Mouse (Mus musculus) large intestine, adult 2 months (tissue): ENCODE data around the gene Myo5a. TPM values are rescaled to one million over a fixed set of nuclear protein-coding genes. Genes with fewer than 3 reads are reported as not detected.

Source experiments
- DNase-seq: peaks from one replicate; pipeline ENCODE4 v3.0.0-alpha.2; 2012; ENCODE audit warnings: low read depth, low spot score
- WGBS: fragments of 180-500 bp; shearing (Covaris S2); methylation state at CpG from one replicate; pipeline ENCODE4 v1.1.7; 2018; 5-methylcytosine and 5-hydroxymethylcytosine counted together
- polyA plus RNA-seq: library from polyadenylated mRNA; depleted of rRNA; stranded (reverse); fragments of >200 nt; gene quantifications from 2 replicates; pipeline ENCODE4 v1.2.3, GENCODE M21; 2012

The Myo5a gene
- polyA plus RNA-seq, 1 experiment, result 1.5 TPM

DNA sequence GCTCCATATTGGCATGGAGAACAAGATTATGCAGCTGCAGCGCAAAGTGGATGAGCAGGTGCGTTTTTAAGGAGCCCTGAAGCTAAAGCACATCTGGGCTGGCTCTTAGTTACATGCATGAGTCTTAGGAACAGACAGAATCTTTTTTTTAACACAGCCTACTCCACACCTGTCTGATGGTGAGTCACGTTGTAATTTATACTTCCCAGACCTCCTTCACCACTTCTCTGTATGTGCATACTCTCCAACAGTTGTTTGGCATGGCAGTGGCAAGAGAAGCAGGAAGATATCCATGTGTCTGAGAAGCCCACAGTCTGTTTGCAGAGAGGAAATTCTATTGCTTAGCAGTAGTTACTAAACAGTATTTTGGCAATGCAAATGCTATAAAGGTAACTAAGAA is 100.9 kb downstream of the Myo5a start:
- 81% methylated on average over 3 of the region's 3 CpGs for WGBS
- DNase-seq, result no peak

DNA sequence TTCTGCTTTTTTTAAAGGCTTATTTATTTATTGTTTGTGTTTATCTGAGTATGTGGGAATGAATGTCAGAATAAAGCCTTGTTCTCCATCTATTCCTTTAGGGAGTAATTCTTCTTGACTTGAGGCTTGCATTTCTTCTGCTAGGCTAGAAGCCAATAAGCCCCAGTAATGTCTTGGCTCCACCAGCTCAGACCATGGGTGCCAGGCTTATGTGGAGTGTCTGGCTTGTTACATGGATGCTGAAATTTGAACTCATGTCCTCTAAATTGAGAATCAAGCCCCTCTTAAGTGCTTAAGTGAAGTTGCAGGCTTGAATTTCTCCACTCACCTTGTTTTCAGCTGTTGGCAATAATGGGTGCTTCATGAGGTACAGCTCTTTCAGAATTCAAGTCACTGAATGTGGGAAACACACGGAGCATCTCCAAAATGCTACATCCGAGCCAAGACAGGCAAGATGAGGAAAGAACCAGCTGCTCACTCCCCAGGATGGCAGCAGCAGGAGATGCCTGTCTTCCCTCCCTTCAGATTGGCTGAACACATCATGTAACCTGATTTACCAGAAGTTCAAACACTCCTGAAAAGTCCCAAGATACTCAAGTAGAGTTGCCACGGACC is 116.9 kb downstream of the Myo5a start:
- no peak for DNase-seq
- WGBS, result 72% methylated on average over 3 of the region's 3 CpGs

DNA sequence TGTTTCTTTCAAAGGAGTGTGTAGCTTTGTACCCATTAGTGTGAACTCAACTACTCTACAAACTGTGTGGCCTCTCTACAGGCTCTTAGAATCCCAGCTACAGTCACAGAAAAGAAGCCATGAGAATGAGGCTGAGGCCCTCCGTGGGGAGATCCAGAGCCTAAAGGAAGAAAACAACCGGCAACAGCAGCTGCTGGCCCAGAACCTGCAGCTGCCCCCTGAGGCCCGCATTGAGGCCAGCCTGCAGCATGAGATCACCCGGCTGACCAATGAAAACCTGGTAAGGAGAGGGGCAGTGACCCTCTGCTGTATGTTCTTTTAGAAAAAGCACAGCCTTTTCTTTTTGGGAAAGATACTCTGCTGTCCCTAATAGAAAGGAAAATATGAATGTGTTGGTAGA is 123.0 kb downstream of the Myo5a start:
- whole genome bisulfite sequencing, result 64% methylated on average over 4 of the region's 4 CpGs
- no peak for DNase-seq

DNA sequence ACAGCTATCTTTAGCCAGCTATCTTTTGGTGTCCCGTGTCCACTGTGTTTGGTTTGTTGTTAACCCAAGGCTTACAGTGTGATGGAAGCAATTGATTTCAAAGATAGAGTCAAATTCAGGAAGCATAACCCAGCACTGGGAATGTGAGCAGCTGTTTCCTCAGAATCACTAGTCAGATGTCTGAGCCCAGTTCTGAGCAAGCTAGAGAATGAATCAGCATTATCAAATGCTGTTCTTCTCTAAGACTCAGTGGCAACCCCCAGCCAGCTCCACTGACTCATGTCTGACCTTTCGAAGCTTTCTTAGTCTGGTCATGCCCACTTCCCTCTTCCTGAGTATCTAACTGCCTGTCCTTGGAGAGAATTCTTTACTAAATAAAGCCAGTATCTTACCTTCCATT is 125.5 kb downstream of the Myo5a start:
- WGBS, result 57% methylated on average over 2 of the region's 2 CpGs
- DNase-seq, result no peak

DNA sequence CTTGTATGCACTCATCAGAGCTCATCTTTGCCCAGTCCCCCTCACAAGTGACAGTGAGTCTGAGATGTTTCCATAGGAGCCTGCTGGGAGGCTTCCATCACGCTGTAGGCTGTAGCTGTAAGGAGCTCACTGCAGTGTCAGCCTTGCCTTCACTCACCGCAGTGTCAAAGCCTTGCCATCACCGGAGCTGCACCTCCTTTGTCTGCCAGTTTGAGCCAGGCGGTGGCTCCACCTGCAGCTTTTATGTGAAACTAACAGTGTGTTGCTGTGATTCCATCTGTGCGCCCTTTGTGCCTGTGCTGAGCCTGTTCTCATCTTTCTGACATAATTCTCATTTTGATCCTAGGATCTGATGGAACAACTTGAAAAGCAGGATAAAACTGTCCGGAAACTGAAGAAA is 126.5 kb downstream of the Myo5a start:
- WGBS, result 41% methylated on average over 6 of the region's 6 CpGs

DNA sequence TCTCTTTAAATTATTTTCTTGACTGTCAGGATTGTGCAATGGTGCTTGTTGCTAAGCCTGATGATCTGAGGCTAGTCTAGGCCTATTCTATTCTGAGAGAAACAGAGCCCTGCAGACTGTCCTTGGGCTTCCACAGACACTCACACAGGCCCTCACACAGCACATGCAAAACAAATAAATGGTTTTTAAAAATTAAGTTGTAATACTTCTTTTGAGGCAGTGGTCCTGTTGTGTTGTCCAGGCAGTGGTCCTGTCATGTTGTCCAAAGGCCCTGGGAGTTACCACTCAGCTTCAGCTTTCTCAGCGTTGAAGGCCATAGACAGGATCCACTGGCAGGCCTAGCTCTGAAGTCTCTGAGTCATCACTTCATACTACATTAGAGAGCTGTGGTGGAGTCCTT is 130.7 kb downstream of the Myo5a start:
- 94% methylated on average over 1 of the region's 1 CpGs for WGBS
- DNase-seq, result no peak

More for the DNA sequence above, 126.5 kb downstream of the Myo5a start:
- no peak for DNase-seq

DNA sequence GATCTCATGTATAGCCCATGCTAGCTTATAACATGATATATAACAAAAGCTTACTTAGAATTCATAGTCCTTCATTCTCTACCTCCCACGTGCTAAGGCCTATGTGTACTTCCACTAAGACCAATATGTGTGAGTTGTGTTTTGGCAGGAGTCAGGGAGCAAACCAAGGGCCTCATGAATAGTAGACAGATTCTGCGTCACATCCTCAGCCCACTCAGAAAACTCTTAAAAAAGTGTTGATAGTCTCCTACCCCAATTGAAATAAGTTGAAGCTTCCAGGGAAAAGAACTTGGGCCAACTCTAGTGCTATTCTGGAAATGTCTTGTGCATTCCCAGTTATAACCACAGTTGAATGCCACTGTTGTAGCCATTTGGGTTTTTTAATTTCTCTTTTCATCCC is 131.2 kb downstream of the Myo5a start:
- 90% methylated on average over 2 of the region's 2 CpGs for WGBS

DNA sequence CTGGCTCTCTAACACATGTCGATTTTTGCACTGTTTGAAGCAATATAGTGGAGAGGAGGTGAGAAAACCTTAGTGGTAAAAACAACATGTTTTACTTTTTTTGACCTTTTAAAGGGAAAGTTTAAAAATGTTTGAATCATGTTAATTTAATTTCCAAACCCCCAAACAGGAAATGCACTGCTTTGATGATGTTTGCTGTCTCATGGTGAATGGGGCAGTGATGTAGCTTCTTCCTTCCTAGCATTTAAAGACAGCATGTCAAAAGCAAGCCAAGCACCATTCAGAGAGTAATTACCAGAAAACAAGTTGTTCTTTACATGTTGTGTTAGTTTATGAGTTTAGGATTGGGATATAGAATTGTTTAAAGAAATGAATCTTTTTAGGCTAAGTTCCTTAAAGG is 138.4 kb downstream of the Myo5a start:
- 77% methylated on average over 1 of the region's 1 CpGs for WGBS

More for the DNA sequence above, 131.2 kb downstream of the Myo5a start:
- DNase-seq, result no peak

DNA sequence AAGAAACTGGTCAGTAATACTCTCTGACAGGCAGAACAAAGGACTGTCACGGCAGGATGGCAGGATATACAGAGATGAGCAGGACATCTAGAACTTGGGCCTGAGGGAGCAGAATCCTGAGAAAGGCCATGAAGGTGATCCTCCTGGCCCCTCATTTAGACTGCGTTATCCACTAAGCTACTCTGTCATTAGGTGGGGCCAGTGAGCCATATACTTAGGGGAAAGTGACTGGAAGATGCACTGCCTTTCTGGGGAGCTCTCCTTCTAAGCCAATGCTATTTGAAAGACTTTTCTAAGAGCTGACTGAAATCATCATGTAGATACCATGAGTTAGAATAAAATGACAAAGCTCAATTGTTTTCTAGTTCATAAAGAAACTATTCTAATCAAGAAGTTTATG is 139.5 kb downstream of the Myo5a start:
- 71% methylated on average over 2 of the region's 2 CpGs for WGBS
- DNase-seq, result no peak

More for the DNA sequence above, 138.4 kb downstream of the Myo5a start:
- DNase-seq, result no peak

DNA sequence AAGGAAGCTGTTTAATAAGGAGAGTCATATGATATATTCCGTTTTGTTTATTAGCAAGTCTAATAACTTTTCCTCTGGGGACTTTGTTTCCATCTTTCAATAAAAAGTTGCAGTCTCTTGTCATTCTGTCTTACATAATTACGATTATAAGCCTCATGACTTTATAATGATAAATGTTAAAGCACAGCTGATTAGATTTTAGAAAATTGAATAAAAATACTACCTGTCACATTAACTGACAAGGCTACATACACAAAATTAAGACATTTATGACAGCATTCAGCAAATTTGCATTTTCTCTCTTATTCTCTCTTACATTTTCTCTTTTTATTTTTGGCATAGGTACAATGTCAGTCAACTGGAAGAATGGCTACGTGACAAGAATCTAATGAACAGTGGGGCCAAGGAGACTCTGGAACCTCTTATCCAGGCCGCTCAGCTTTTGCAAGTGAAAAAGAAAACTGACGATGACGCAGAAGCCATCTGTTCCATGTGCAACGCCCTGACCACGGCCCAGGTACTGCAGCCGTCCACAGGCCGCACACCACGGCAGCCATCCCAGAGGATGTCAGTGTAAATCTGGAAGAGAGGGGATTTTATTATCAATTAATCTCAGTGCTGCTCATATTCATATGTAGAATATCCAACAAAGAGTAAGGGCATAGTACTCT is 144.1 kb downstream of the Myo5a start:
- 95% methylated on average over 11 of the region's 11 CpGs for WGBS

DNA sequence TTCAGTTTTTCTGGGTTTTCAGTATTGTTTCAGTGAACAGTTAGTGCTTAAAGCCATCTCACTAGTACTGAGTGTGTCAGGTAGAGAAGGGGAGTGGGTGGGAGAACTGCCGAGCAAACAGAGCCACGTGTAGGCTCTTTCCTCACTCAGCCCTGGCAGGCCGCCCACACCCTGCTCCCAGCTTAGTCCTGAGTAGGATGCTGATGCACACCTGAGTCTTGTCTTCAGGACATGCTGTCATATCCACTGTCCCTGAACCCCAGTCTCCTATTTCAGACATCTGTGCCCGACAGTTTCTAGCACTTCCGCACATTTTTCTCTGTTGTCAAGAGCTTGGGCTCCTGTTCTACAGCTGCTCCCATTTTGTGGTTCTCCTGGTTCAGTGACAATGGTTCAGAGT is 149.1 kb downstream of the Myo5a start:
- 80% methylated on average over 5 of the region's 5 CpGs for WGBS
- no peak for DNase-seq

More for the DNA sequence above, 144.1 kb downstream of the Myo5a start:
- DNase-seq, result no peak

DNA sequence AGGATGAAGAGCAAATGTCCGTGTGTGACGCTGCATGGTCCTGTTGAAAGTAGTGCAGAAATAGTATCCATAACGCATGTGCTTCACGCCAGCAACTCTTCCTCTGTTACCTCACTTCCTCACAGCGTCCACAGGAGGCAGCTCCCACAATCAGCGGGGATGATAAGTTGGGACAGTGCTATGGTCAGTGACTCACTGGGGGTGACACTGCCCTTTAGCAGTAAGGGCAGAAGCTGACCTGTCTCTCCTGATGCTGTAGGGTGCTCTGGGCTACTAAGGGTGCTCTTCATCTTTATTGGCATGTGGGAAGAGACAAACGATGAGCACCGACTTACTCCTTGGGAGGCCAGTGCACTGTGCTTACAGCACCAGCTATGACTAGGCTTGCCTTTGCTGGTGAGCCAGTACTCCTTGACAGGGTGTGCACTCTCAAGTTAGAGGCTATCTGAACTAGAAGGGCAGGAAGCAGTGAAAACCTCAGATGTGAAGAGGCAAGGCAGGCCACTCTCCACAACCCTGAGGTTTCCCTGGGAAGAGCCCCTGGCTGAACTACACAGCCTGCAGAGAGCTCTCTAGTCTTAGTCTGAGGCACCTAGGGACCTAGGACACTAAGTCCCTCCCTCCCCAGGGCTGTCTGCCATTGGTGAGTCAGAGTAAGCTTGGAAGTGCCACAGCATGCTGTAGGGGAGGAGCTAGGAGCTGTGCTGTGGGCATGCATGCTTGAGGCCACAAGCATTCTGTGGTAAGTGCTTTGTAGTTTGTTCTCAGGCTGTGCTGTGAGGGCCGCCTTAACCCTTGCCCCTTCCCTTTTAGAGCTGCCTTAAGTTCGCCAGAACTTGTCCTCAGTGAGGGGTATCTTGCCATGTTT is 150.8 kb downstream of the Myo5a start:
- WGBS, result 78% methylated on average over 10 of the region's 10 CpGs
- DNase-seq, result no peak

DNA sequence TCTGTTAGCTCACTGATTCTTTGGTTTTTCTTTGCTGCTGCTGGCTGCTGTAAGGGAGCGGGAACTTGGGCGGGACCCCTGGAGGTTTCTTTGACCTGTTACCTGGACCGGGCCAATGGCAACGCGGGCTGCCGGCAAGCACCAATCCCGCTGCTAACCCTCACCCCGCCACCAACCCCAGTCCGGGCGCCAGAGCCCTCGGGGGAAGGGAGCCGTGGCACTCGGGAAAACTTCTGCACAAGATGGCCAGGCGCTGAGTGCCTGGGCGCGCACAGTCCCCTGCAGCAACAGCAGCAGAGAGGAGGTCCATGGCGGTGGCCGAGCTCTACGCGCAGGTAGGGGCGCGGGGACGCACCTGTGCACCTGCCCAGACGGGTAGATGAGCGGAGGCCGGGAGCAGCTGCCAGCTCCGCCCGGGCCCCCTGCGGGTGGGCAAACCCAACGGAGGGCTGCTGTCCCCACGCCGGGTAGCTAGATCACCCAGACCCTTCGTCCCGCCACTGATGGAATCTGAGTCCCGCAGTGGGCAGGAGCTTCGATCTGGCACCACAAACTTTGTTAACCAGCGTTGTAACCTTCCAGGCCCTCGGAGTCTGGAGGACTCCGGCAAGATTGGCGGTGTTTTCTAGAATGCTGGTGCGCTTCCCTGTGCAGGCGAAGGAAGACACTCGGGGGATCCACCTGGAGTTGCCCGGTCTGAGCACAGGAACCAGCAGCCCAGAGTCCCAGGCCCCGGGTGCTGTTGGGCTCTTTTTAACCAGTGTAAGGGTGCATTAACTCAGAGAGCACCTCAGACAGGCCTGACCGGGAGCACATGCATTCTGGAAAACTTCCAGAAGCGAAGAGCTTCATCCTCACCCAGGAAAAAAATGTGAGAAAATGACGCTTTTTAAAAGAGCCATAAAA is 161.3 kb downstream of the Myo5a start, which contains the start of gene Myo5c:
Myo5c (plus strand) TSS at position 180 of the 906 bp plus-strand sequence.
- 8% methylated on average over 48 of the region's 48 CpGs for WGBS
- DNase-seq, result no peak

DNA sequence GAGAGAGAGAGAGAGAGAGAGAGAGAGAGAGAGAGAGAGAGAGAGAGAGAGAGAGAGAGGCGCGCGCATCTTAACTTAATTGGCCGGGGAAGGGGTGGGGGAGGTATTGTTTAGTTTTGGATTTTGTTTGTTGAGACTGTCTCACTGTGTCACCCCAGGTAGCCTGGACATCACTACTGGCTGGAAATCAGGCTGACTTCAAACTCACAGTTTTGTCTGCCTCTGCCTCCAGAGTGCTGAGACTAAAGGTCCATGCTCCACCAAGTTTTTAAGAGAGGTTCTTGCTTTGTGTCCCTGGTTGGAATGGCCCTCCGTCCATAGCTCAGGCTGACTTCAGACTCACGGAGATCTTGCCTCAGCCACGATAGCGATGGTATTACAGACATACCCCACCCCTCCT is 162.0 kb downstream of the Myo5a start:
- DNase-seq, result no peak
- 30% methylated on average over 8 of the region's 8 CpGs for WGBS

DNA sequence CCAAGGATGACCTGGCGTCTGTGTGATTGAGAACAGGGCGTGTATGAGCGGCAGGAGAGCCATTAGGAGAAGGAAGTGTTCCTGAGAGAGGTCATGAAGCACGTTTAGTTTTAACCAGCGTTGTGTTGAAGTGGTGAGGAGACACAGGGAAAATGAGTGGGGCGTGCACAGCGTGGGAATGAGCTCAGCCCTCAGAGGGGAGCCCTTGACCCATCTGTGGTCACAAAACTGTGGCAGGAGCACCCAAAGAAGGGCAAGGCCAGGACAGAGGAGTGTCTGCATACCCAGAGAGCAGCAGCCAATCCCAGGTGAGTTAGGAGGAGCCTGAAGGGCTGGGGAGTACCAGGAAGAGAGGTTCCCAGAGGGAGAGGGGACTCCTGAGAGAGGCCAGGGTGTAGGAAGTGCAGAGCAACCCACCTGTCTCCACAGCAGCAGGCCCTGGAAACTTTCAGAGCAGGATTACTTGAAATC is 163.5 kb downstream of the Myo5a start:
- 24% methylated on average over 7 of the region's 7 CpGs for WGBS

DNA sequence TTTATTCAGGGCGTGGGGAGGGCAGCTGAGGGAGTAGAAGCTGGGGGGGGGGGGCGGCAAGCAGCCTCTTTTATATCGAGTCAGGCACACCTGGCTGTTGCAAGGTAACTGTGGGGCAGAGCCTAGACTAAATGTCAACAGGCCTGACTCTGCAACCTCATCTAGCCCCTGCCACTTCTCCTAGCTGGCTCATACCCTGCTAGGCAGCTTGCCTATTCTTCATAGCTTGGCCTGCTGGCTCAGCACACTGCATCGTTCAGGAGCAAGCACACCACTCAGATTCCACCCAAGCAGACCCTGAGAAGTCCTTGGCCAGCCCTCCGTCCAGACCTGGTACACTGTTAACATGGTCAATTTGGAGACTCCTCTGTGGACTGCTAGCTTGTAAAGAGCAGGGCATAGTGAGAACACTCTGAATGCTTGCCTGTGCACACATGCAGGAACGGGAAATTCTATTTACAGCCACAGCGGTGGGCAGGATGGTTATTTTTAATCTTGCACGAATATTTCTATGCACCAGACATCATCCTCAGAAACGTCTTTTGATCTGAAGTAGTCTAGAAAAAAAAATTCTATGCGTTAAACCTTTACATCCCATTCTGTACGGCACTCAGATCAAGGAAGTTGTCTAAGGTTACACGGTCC is 164.3 kb downstream of the Myo5a start:
- 60% methylated on average over 12 of the region's 12 CpGs for WGBS
- DNase-seq, result no peak

More for the DNA sequence above, 163.5 kb downstream of the Myo5a start:
- no peak for DNase-seq

DNA sequence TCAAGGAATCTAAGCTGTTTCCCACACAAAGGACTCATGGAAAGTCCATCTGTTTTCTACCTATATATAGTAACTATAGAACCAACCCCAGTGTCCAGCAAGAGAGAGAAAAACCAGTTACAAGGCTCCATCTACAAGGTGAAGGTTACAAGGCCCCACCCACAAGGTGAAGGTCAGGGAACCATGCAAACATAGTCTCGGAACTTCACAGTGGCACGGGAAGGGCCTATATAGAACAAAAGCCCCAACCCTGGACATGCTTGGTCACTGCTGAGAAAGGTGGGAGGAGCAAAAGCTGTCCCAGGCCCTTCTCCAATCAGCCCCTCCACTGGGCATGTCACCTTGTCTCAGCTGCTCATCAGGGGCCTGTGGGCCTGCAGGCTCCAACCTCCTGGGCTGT is 164.9 kb downstream of the Myo5a start:
- 54% methylated on average over 2 of the region's 2 CpGs for WGBS
- DNase-seq, result no peak

DNA sequence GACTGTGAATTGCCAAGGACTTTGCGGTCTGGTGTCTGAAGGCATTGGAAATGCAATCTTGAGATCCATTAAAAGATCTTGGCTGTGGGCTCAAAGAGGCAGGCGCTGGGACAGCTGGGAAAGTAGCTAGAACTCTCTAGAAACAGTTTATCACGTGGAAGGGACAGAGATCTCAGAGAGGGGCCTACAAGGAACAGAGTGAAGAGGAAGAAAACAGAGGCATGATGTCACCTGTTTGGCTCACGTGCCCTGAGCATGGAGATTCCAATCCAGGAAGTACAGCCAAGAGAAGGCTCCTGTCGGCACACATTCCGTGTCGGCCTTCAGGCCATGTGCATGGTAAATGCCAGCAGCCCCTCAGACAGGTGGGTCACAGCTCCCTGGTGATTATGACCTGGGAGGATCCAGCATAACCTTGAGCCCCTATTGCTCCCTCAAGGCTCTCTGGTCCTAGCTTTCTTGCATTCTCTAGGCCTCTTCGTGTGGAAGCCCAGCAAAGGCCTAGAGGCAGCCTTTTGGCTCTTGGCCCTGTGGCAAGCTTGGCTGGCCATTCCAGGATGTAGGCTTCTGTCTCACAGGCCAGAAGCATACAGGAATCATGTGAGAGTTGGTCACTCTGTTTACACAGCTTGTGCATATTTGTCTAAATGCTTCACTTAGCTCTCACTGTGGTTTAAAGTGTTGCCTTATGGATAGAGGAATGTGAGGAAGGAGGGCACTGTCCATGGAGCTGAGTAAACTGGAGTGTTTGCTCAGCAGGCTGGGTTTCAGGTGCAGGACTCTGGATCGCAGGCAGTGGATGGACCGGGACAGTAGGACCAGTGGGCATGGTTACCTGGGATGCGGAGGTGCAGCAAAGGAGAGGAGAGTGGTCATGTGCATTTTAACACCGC is 165.8 kb downstream of the Myo5a start:
- WGBS, result 41% methylated on average over 12 of the region's 12 CpGs
- no peak for DNase-seq
